Mouse (Mus musculus): ENCODE results near the gene Csnk1d.

GRCm38 (mm10) chr11:121038366-121039240 lies 47.5 kb upstream of the Csnk1d start:
- TF ChIP-seq E2F4 (IDR thresholded peaks at IDR 0.05; ENCODE audit: insufficient replicate concordance, low read depth, low read length) (no peak), TCF12 (IDR thresholded peaks at IDR 0.05; ENCODE audit: low read depth, low read length) (no peak)
